Mouse (Mus musculus) cerebral cortex, adult 2 months (tissue): ENCODE results near the gene Dll4.

ENCODE experiments used
- WGBS: fragments of 180-500 bp; shearing (Covaris S2); methylation state at CpG from one replicate; pipeline ENCODE4 v1.1.7; 2018; 5-methylcytosine and 5-hydroxymethylcytosine counted together

The Dll4 gene

DNA sequence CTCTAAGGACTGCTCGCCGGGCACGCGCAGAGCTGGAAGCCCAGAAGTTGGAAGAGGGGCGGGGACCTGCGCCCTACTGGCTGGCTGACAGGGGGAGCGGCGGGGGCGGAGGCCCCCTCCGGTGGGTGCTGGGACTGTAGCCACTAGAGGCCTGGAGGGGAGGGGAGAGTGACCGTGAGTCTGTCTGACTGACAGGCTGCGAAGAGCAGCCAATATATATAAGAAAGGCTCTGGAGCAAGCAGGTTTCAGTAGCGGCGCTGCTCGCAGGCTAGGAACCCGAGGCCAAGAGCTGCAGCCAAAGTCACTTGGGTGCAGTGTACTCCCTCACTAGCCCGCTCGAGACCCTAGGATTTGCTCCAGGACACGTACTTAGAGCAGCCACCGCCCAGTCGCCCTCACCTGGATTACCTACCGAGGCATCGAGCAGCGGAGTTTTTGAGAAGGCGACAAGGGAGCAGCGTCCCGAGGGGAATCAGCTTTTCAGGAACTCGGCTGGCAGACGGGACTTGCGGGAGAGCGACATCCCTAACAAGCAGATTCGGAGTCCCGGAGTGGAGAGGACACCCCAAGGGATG, at the start of gene Dll4:
TSS of gene Dll4 (plus strand) at position 217 of the 576 bp plus-strand sequence.
- 1% methylated on average over 33 of the region's 33 CpGs for WGBS

DNA sequence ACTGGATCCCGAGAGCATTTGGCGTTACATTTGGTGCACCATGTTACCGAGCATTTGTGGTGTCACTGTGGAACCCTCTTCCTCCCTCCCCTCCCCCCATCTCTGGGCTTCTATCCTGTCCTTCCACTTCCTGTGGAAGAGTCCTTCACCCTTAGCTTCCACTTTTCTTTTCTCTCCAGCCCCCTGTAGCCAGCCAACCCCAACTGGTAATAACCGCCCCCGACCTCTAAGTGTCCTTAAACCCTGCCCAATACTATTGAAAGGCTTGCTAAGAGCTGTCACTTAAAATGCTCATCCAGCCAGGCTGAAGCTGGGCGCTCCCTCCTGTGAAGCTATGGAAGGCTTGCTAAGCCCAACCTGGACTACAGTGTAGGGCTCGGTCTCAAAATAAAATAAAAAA, 48.7 kb upstream of the Dll4 start:
- 82% methylated on average over 7 of the region's 7 CpGs for WGBS

DNA sequence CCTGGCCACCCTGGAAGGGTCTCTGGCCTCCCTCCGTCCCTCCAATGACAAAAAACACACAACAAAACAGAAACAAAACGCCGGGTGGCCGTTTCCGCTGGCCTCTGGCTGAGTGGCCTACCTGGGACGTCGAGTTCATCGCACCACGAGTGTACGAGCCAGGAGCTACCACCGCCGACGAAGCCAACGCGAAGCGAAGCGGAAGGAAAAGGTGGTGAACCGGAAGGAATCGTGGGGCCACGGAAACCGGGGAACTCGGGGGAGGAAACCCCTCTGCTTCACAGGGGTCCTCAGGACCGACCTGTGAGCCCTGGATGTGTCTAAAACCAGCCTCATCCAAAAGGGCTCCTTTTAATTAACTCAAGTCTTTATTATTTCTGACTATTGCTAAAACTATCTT, 47.8 kb upstream of the Dll4 start:
- WGBS, result 91% methylated on average over 23 of the region's 23 CpGs

DNA sequence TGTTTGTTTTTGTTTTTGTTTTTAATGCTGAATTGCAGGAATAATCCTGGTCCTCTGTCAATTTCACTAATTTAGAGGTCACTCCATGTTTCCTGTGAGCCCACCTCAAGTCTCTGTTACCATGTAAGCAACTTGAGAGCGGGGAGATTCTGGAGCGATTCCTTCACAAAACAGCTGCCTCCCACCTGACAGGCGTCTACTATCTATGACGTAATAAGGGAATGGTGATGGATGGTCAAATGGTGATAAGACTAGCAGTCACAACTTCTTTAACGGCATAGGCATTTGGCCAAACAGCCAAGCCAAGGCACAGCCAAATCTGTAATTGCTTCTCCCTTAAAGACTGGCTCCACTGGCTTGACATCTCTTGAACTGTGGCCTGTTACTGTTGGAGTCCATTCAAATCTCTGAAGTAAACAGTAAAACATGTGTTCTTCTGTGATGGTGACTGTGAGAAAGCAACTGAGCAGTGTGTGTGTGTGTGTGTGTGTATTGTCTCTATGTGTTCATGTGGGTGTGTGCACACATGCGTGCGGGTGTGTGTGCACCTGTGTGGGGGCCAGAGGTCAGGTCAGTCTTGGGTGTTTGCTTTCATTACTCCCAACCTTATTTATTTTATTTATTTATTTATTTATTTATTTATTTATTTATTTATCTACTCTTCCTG, 43.6 kb upstream of the Dll4 start:
- WGBS, result 84% methylated on average over 7 of the region's 7 CpGs

DNA sequence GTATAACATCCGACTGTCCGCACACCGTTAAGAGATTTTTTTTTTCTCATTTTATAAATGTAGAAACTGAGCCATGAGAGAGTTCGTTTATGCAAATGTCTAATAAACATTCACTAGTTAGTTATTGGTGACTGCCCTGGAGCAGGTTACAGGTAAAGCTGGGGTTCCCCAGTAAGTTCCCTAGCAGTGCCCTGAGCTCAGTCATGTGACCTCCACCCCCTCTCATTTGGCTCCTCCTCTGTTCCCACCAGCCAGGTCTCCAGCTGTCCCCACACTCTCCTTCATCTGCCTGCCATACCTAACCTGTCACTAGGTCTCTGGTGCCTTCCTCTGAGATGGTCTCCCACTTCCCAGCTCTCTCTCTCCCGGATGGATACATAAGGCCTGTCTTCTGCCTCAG, 38.2 kb upstream of the Dll4 start:
- WGBS, result 96% methylated on average over 5 of the region's 5 CpGs

DNA sequence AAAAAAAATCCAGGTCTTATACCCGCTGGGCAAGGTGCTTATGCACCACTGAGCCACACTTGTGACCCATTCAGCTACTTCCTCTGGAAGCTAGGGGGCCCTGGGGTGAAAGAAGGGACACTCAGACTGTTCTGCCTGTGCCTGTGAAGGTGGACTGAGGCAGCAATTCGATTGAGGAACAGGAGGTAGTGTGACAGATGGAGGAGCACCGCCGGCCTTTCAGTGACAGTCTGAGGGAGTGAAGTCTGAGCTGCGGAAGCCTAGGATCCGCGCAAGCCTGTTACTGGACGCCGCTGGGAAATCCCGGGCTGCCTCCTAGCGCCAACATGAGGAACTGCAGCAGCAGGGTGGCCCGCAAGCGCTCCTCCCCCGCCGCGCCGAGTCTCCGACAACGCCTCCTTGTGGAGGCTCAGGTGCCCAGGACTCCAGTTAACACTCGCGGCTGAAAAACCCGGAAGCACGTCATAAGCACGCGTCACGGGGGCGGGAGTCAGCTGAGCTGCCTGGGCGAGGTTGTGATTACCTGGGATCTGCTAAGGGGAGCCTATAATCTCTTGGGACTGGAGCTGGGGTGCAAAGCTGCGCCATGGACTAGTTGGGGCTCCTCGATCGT, 37.2 kb upstream of the Dll4 start, which contains the start of gene Vps18:
TSS of gene Vps18 (plus strand) at position 471 of the 613 bp plus-strand sequence.
- WGBS, result under 1% methylated on average over 31 of the region's 31 CpGs

DNA sequence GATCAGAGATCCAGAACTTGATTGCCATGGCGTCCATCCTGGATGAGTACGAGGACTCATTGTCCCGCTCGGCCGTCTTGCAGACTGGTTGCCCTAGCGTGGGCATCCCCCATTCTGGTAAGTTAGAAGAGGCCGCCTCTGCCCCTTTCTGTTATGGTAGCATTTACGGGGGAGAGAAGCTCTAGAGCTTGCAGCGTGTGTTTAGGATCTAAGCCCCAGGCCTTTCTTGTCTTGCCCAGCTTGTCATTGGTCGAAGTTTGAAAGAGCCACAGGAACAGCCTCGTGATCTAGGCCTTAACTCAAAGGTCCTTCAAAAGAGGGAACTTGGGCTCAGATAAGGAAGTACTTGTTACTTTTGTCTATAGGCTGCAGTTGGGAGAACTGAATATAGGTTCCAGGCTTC, 36.6 kb upstream of the Dll4 start:
- under 1% methylated on average over 11 of the region's 11 CpGs for WGBS

DNA sequence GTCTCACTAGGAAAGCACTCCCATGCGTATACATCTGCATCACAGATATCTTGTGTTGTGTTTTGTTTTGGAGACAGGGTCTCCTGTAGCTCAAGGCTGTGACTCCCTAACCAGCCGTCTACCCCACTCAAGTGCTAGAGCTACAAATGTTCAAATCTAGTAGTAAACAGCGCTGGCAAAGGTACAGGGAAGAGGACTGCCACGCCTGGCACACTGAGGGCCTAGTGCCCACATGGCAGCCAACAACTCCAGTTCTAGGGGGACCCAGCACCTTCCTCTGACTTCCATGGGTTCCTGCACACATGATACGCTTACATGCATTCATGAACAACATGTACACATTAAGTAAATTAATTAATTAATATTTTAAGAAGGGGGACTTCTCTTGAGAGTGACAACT, 33.3 kb upstream of the Dll4 start:
- 90% methylated on average over 5 of the region's 5 CpGs for WGBS

DNA sequence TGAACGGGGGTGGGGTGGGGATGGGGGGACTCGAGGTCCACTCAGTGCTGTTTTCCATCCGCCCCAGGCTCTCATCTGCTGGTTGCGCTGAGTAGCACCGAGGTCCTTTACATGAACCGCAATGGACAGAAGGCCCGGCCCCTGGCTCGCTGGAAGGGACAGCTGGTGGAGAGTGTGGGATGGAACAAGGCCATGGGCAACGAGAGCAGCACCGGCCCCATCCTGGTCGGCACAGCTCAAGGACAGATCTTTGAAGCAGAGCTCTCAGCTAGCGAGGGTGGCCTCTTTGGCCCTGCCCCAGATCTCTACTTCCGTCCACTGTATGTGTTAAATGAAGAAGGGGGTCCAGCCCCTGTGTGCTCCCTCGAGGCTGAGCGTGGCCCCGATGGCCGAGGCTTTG, 32.7 kb upstream of the Dll4 start:
- WGBS, result 92% methylated on average over 17 of the region's 17 CpGs

DNA sequence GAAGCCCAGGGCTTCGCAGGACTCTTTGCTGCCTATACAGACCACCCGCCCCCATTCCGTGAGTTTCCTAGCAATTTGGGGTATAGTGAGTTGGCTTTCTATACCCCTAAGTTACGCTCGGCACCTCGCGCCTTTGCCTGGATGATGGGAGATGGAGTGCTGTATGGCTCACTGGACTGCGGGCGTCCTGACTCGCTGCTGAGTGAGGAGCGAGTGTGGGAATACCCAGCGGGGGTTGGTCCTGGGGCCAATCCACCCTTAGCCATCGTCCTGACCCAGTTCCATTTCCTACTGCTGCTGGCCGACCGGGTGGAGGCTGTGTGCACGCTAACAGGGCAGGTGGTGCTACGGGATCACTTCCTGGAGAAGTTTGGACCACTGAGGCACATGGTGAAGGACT, 32.3 kb upstream of the Dll4 start:
- WGBS, result 96% methylated on average over 17 of the region's 17 CpGs

DNA sequence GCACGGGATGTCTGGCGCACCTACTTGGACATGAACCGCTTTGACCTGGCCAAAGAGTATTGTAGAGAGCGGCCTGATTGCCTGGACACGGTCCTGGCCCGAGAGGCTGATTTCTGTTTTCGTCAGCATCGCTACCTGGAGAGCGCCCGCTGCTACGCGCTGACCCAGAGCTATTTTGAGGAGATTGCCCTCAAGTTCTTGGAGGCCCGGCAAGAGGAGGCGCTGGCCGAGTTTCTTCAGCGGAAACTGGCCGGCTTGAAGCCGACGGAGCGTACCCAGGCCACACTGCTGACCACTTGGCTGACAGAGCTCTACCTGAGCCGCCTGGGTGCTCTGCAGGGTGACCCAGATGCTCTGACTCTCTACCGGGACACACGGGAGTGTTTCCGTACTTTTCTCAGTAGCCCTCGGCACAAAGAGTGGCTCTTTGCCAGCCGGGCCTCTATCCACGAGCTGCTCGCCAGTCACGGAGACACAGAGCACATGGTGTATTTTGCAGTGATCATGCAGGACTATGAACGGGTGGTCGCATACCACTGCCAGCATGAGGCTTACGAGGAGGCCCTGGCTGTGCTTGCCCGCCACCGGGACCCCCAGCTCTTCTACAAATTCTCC, 31.7 kb upstream of the Dll4 start:
- WGBS, result 84% methylated on average over 34 of the region's 34 CpGs

DNA sequence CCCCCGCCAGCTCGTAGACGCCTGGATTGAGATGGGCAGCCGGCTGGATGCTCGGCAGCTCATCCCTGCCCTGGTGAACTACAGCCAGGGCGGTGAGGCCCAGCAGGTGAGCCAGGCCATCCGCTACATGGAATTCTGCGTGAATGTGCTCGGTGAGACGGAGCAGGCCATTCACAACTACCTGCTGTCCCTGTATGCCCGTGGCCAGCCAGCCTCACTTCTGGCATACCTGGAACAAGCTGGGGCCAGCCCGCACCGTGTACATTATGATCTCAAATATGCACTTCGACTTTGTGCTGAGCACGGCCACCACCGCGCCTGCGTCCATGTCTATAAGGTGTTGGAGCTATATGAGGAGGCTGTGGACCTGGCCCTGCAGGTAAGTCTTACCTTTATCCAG, 31.2 kb upstream of the Dll4 start:
- 94% methylated on average over 18 of the region's 18 CpGs for WGBS

DNA sequence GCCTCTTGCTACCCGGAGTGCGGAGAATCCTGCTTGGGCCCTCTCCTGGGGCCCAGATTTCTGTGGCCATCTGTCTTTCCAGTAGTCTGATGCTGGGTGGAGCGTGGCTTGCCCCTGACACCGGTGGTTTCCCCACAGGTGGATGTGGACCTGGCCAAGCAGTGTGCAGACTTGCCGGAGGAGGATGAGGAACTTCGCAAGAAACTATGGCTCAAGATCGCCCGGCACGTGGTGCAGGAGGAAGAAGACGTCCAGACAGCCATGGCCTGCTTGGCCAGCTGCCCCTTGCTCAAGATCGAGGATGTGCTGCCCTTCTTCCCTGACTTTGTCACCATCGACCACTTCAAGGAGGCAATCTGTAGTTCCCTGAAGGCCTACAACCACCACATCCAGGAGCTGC, 28.8 kb upstream of the Dll4 start:
- 87% methylated on average over 12 of the region's 12 CpGs for WGBS

DNA sequence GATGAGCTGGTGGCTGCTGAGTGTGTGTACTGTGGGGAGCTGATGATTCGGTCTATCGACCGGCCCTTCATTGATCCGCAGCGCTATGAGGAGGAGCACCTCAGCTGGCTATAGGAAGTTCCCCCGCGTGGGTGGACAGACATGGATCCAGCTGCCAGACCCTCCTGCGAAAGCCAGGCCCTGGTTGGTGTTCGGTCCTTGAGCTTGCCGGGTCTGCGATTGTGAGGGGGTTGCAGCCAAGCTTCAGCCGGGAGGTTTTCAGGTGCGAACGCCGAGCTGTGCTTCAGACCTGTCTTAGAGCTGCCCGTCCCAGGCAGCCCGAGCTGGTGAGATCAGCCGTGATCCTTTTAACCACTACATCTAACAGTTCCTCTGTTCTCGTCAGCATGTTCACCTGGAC, 28.1 kb upstream of the Dll4 start:
- 94% methylated on average over 19 of the region's 19 CpGs for WGBS

DNA sequence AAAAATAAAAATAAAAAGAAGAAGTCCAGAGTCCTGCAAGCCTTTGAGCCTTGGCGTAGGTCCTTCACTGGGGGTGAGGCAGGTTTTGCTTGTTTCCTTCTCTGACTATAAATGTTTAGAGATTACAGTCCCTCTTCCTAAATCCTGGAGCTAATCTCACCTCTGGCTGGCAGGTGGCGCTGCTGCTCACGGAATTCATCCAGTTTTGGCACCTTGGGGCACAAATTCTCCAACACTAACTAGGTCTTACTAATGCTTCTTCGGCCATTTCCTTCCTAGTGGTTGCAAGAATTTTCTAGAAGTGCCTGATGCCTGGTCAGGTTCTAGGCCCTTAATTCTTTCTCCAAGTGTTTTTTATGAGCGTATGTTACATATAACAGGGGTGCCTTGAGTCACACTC, 27.3 kb upstream of the Dll4 start:
- WGBS, result 32% methylated on average over 5 of the region's 5 CpGs

DNA sequence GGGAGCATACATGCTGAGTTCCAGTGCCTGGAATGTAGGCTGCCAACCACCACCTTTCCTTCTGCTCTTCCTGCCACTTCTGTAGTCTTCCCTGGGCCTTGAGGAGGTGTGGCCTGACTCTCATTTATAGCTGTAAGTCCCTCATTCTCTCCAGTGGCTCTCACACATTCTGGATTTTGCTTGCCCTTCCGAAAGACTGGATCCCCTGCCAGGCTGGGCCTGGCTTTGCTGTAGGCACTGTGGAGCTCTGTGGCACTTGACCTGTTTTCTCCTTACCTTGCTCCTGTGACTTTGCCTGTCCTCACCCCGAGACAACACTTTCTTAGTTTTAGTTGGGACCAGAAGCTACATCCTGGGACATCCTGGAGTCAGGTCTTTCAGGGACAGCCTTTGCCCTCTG, 26.7 kb upstream of the Dll4 start:
- WGBS, result 78% methylated on average over 2 of the region's 2 CpGs

DNA sequence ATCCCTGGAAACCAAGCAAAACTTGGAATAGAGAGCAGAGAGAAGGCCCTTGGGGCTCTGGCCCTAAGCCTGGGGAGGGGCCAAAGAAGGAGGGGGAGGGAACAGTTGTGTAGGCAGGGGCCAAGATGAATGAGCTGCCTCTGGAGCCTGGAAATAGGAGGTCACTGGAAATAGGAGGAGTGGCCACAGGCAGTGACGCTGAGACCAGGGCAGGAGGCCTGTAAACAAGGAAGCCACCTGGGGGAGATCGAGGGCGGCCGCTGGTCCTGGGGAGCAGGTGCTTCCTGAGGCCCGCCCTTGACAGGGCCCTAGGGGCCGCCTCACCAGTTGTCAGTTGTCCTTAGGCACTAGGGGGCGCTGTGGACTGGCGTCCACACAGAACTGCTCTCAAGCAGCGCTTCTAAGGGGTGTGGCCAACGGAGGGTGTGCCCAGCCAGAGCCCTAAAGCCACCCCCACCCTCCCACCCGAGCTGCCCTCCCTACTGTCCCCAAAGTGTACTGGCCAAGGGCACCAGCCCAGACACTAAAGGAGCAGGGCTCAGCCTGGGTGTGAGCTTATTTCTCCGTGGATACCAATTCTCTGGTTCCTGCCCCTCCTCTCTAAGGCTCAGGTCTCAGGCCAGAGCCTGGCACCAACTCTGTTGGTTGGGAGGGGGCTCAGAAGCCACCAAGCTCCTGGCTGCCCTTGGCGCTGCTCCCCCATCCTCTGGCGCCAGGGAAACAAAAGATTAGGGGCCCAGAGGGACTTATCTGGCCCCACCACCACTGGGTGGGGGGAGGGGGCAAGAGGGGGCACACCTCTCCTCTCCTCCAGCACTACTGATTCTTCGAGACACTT, 25.4 kb upstream of the Dll4 start:
- 21% methylated on average over 15 of the region's 15 CpGs for WGBS

DNA sequence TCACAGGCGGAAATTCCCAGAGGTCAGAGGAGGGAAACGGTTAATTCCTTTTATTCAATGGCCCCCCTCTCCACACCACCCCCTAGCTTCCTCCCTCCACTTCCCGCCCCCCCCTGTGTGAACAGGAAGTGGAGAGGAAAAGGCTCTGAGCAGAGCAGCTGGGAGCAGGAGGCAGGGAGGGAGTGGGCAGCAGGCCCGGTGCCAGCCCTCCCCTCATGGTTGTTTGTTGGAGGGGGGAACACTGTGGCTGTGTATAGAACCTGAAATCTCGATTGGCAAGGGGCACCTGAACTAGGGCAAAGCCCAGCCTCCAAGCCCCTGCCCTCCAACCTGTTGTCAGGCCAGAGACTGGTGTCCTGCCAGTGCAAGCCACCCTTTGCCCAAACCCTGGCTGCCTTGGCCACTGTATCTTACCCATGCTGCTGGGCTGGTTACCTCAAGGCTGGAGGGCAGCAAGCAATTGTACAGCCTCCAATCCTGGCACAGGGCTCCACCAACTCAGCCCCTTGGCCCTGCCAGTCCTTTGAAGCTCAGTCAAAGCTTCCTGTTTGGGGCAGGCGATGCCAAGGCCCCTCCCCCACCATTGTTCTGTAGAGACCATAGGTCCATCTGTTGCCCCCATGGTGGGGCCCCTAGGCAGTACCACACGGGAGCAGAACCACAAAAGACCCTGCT, 24.6 kb upstream of the Dll4 start:
- WGBS, result 35% methylated on average over 7 of the region's 7 CpGs

DNA sequence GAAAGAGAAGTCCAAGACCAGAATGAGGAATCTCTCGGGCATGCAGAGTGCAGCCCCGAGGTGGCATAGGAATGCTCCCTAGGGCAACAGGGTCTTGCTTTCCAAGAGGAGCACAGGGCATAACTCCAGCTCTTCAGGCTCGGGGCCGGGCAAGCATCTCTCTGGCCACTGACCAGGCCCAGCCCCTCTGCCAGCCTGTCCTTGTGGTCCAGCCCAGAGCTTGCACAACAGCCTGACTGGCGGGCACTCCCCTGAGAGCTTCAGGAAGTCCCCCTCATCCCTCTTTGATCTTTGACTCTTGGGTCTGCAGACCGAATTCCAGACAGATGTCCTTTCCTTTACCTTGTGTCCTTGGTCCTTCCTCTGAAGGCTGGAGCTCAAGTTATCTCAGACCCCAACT, 22.7 kb upstream of the Dll4 start:
- 84% methylated on average over 6 of the region's 6 CpGs for WGBS

DNA sequence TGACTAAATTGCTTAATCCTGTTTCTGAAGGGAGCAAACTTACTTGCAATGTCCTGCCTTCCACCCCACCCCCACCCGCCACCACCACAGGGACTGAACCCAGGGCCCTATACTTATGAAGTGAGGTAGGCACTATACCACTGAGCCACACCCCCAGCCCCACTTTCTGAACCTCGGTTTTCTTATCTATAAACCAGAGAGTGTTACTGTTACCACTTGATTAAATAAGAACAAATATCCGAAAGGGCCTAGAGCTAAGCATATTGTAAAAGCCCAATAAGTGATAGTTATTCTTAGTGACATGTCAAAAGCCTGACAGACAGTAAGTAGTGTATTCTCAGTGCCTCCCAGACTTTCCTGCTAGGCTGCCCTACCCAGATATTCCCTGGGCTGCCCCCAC, 21.2 kb upstream of the Dll4 start:
- WGBS, result 84% methylated on average over 3 of the region's 3 CpGs

DNA sequence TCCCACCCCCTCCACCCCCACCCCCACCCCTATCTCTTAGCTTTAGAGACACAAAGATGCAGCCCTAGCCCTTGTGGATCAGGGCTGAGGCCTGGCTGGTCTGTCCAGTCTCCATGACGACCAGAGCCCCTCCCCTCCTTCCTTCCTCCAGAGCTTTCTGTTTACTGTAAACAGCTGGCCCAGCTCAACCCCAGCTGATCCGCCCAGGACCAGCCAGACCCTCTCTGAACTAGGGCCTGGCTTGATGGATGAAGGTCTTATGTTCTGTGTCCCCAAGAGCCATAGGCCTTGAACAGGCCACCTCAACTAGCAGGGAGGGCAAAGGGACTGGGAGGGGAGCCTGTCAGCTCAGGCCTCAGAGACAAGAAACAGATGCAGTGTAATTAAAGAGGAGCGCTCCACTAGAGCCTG, 20.8 kb upstream of the Dll4 start:
- WGBS, result 49% methylated on average over 3 of the region's 3 CpGs

DNA sequence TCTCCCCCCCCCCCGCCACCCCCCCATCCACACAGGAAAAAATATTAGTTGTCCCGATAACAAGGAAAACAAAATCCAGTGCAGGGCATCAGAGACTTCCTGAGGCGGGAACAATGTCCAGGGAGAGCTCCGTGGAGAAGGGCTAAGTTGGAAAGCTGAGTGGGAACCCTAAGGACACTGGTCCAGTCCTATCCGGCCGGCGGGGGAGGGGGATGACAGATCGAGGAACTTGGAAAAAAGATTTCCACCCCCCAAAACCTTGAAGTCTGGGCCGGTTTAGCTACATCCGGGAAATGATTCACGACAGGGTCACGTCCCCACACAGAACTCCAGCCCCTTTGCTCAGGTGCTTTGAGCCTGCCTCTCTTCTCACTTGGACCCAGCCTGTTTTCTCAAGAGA, 14.0 kb upstream of the Dll4 start:
- 65% methylated on average over 12 of the region's 12 CpGs for WGBS
